Mouse (Mus musculus) ZHBTc4 (cell line): ENCODE measurements around the gene Gpr15.

Experiments used
- DNase-seq: peaks from one replicate; pipeline ENCODE4 v3.0.0-alpha.2; 2011; ENCODE audit warnings: low read depth, low spot score

Gpr15 gene

GRCm38 (mm10) chr16:58702329-58702932, 16.4 kb downstream of the Gpr15 start:
- no peak for DNase-seq

GRCm38 (mm10) chr16:58701779-58702178, 17.1 kb downstream of the Gpr15 start:
- no peak for DNase-seq

- DNase-seq, result no peak
Observed at GRCm38 (mm10) chr16:58700816-58701424, 17.9 kb downstream of the Gpr15 start.

- no peak for DNase-seq
Observed at GRCm38 (mm10) chr16:58700174-58700573, 18.7 kb downstream of the Gpr15 start.

GRCm38 (mm10) chr16:58697261-58697660, 21.6 kb downstream of the Gpr15 start:
- DNase-seq, result no peak

- no peak for DNase-seq
Observed at GRCm38 (mm10) chr16:58696796-58697195, 22.1 kb downstream of the Gpr15 start.

GRCm38 (mm10) chr16:58694091-58694490, 24.8 kb downstream of the Gpr15 start:
- no peak for DNase-seq

- no peak for DNase-seq
Observed at GRCm38 (mm10) chr16:58690322-58690732, 28.5 kb downstream of the Gpr15 start.

GRCm38 (mm10) chr16:58689555-58690169, 29.2 kb downstream of the Gpr15 start:
- DNase-seq, result no peak

GRCm38 (mm10) chr16:58688534-58688933, 30.3 kb downstream of the Gpr15 start:
- DNase-seq, result no peak

GRCm38 (mm10) chr16:58685548-58686537, 33.0 kb downstream of the Gpr15 start:
- DNase-seq, result peak; percentile 28

GRCm38 (mm10) chr16:58684537-58684936, 34.3 kb downstream of the Gpr15 start:
- DNase-seq, result peak; percentile 15

- DNase-seq, result no peak
Observed at GRCm38 (mm10) chr16:58683911-58684310, 35.0 kb downstream of the Gpr15 start.

GRCm38 (mm10) chr16:58682870-58683269, 36.0 kb downstream of the Gpr15 start:
- DNase-seq, result no peak

GRCm38 (mm10) chr16:58682046-58682445, 36.8 kb downstream of the Gpr15 start:
- DNase-seq, result no peak

GRCm38 (mm10) chr16:58678660-58679059, 40.2 kb downstream of the Gpr15 start:
- no peak for DNase-seq

GRCm38 (mm10) chr16:58677491-58677890, 41.4 kb downstream of the Gpr15 start:
- DNase-seq, result no peak

- no peak for DNase-seq
Observed at GRCm38 (mm10) chr16:58676633-58677032, 42.2 kb downstream of the Gpr15 start.

- no peak for DNase-seq
Observed at GRCm38 (mm10) chr16:58676156-58676555, 42.7 kb downstream of the Gpr15 start.

- DNase-seq, result peak; percentile 17
Observed at GRCm38 (mm10) chr16:58675256-58675655, 43.6 kb downstream of the Gpr15 start.

GRCm38 (mm10) chr16:58673811-58674410, 45.0 kb downstream of the Gpr15 start:
- DNase-seq, result no peak
